Mouse (Mus musculus) myocyte (in vitro differentiated cells): Measurements from ENCODE around the gene Tma7.

Experiments
- CEBPB ChIP-seq: IDR thresholded peaks from 2 replicates; pipeline ENCODE4 v1.6.1; 2011; ENCODE audit warnings: mild to moderate bottlenecking, moderate library complexity; ENCODE audit not compliant: poor library complexity, insufficient read depth, severe bottlenecking
- E2F4 ChIP-seq: IDR thresholded peaks from one replicate; pipeline ENCODE4 v1.6.1; 2011; ENCODE audit warnings: mild to moderate bottlenecking, control low read depth, moderate library complexity; ENCODE audit not compliant: insufficient read depth
- MAX ChIP-seq: IDR thresholded peaks from one replicate; pipeline ENCODE4 v1.6.1; 2011; ENCODE audit warnings: low read depth, mild to moderate bottlenecking, control low read depth
- MYOD1 ChIP-seq, 3 experiments: IDR thresholded peaks; one replicate each; pipeline ENCODE4 v1.6.1; 2011; ENCODE audit warnings: control low read depth in 2 of 3, low read depth in 2 of 3, mild to moderate bottlenecking in 2 of 3, moderate library complexity in 1 of 3; ENCODE audit not compliant: insufficient read length in 2 of 3, control insufficient read depth in 1 of 3
- MYOG ChIP-seq, 3 experiments: IDR thresholded peaks; one replicate each; pipeline ENCODE4 v1.6.1; 2011; ENCODE audit warnings: control low read depth in 2 of 3, low read depth in 2 of 3, mild to moderate bottlenecking in 2 of 3; ENCODE audit not compliant: insufficient read length in 2 of 3, control insufficient read depth in 1 of 3, insufficient read depth in 1 of 3
- POLR2A ChIP-seq: IDR thresholded peaks from one replicate; pipeline ENCODE4 v1.6.1; 2011; ENCODE audit warnings: low read depth, mild to moderate bottlenecking, control low read depth, moderate library complexity; ENCODE audit not compliant: insufficient read length
- POLR2AphosphoS2 ChIP-seq: IDR thresholded peaks from one replicate; pipeline ENCODE4 v1.6.1; 2011; ENCODE audit warnings: low read depth, control low read depth; ENCODE audit not compliant: insufficient read length
- REST ChIP-seq: IDR thresholded peaks from one replicate; pipeline ENCODE4 v1.6.1; 2011; ENCODE audit warnings: mild to moderate bottlenecking, control low read depth, moderate library complexity; ENCODE audit not compliant: insufficient read depth, insufficient read length
- SRF ChIP-seq: IDR thresholded peaks from one replicate; pipeline ENCODE4 v1.6.1; 2011; ENCODE audit warnings: low read depth; ENCODE audit not compliant: control insufficient read depth, insufficient read length
- TCF12 ChIP-seq: IDR thresholded peaks from one replicate; pipeline ENCODE4 v1.6.1; 2011; ENCODE audit warnings: mild to moderate bottlenecking, control low read depth; ENCODE audit not compliant: poor library complexity, insufficient read depth, severe bottlenecking
- USF1 ChIP-seq: IDR thresholded peaks from one replicate; pipeline ENCODE4 v1.6.1; 2011; ENCODE audit warnings: low read depth, mild to moderate bottlenecking, control low read depth, moderate library complexity

GRCm38 (mm10) chr9:109056081-109056690, 26.2 kb downstream of the Tma7 start:
- TF ChIP-seq USF1 = no peak
- no peak for TF ChIP-seq E2F4
- no peak for TF ChIP-seq MAX
- no peak for TF ChIP-seq POLR2A
- no peak for TF ChIP-seq REST
- TF ChIP-seq TCF12 = no peak
- no peak for TF ChIP-seq MYOD1 (IDR thresholded peaks at IDR 0.05; ENCODE audit: control insufficient read depth in 1 of 3, insufficient read length in 2 of 3, low read depth in 2 of 3)
- TF ChIP-seq SRF = no peak
- TF ChIP-seq MYOG (IDR thresholded peaks at IDR 0.05; ENCODE audit: control insufficient read depth in 1 of 3, insufficient read depth in 1 of 3, insufficient read length in 2 of 3, low read depth in 2 of 3) = no peak
- no peak for TF ChIP-seq POLR2AphosphoS2
- no peak for TF ChIP-seq CEBPB
